Mouse (Mus musculus) neural tube, embryonic 13.5 days (tissue): Measurements from ENCODE around the gene Atp2b1. TPM values are rescaled to one million over a fixed set of nuclear protein-coding genes. Genes with fewer than 3 reads are reported as not detected.
A peak's percentile ranks its signal among the peaks of the same experiment; 100 is the strongest.

Source experiments
- ATAC-seq: fragments of 200-750 bp; cut with Nextera tagmentation; 2 replicates; pipeline ENCODE4 v1.8.0; 2017; ENCODE audit warnings: low read depth, mild to moderate bottlenecking, moderate TSS enrichment, moderate library complexity
- H3K27ac ChIP-seq: fragments of 300-500 bp; sonication (generic); replicated peaks from 2 replicates; pipeline ENCODE4 v1.5.1; 2015; ENCODE audit warnings: moderate library complexity, mild to moderate bottlenecking, inconsistent platforms
- H3K27me3 ChIP-seq: fragments of 300-500 bp; sonication (generic); 2 replicates; pipeline ENCODE4 v1.6.1; 2015; ENCODE audit warnings: mild to moderate bottlenecking, inconsistent platforms
- H3K36me3 ChIP-seq: fragments of 300-500 bp; sonication (generic); 2 replicates; pipeline ENCODE4 v1.6.1; 2015; ENCODE audit warnings: mild to moderate bottlenecking, inconsistent platforms
- H3K4me1 ChIP-seq: fragments of 300-500 bp; sonication (generic); replicated peaks from 2 replicates; pipeline ENCODE4 v1.6.1; 2015; ENCODE audit warnings: inconsistent platforms
- H3K4me2 ChIP-seq: fragments of 300-500 bp; sonication (generic); 2 replicates; pipeline ENCODE4 v1.6.1; 2015; ENCODE audit warnings: inconsistent platforms, mild to moderate bottlenecking, moderate library complexity
- H3K4me3 ChIP-seq: fragments of 300-500 bp; sonication (generic); 2 replicates; pipeline ENCODE4 v1.5.1; 2015; ENCODE audit warnings: mild to moderate bottlenecking, inconsistent platforms
- H3K9ac ChIP-seq: fragments of 300-500 bp; sonication (generic); 2 replicates; pipeline ENCODE4 v1.6.1; 2015; ENCODE audit warnings: moderate library complexity, mild to moderate bottlenecking, inconsistent platforms
- H3K9me3 ChIP-seq: fragments of 300-500 bp; sonication (generic); 2 replicates; pipeline ENCODE4 v1.6.1; 2016; ENCODE audit warnings: inconsistent platforms
- WGBS: fragments of 180-500 bp; shearing (Covaris S2); methylation state at CpG from one replicate; pipeline ENCODE4 v1.1.7; 2015; 5-methylcytosine and 5-hydroxymethylcytosine counted together
- polyA plus RNA-seq: library from polyadenylated mRNA; unstranded; fragments of >200 nt; fragmentation: Nextera tagmentation; extraction: Ambion mirVana; gene quantifications from 2 replicates; pipeline ENCODE4 v1.2.1, GENCODE M21; 2015

Gene Atp2b1
- 269 and 285 TPM in 2 replicates for polyA plus RNA-seq

DNA sequence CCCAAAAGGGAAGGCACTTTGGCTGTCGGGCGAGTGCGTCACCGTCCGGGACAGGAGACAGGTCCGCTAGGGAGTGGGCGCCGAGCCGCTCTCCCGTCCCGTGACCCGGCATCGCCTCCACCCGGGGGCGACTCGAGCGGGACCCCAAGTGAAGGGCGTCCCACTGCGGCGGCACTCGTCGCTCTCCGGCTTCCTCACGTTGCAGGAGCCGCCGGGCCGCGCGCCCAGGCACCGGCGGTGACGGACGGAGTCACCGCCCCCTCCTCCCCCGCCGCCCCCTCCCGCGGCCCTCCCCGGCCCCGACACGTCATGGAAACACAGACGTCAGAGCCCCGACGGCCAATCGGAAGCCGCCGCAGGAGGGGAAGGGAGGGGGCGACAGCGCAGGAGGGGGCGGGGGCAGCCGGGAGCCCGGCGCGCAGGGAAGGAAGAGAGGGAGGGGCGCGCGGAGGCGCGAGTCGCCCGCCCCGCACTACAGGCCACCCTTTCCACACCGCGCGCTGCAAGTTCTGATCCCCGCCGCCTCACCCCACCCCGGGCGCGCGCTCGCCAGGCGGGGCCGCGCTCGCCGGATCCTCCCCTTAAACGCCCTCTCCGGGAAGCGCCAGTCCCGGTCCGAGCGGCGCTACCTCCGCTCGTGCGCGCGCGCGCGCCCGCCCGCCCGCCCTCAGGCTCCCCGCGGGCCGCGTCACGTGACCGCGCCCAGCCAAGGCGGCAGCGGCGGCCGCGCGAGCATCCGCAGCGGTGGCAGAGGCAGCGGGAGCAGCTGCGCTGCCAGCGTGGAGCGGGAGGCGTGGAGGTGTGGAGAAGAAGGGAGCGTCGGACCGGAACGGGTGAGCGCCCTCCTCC, at the start of gene Atp2b1:
Gene Atp2b1 (plus strand): TSS at position 446 of the 849 bp plus-strand sequence.
- H3K27me3 ChIP-seq, result no peaks in the 10 kb centered on the region
- under 1% methylated on average over 111 of the region's 120 CpGs for WGBS
- peak within 1 kb of the TSS; percentile 100 for H3K27ac ChIP-seq
- H3K4me1 ChIP-seq, result peaks cover 21% of the 10 kb centered on the region
- ATAC-seq, result peak; percentile 96
- no peaks in the 10 kb centered on the region for H3K9me3 ChIP-seq
- no peaks in the 10 kb centered on the region for H3K36me3 ChIP-seq
- H3K9ac ChIP-seq, result peak within 1 kb of the TSS; percentile 97
- peak within 1 kb of the TSS; percentile 93 for H3K4me2 ChIP-seq
- H3K4me3 ChIP-seq, result peak within 1 kb of the TSS; percentile 94

GRCm38 (mm10) chr10:98864851-98865250, 49.4 kb upstream of the Atp2b1 start:
- Histone ChIP-seq H3K27ac (no peak overlapping the region), H3K27me3 (no peaks in the 10 kb centered on the region), H3K4me2 (no peak overlapping the region), H3K9ac (no peak overlapping the region), H3K4me3 (no peak overlapping the region), H3K4me1 (no peaks in the 10 kb centered on the region), H3K36me3 (no peaks in the 10 kb centered on the region), H3K9me3 (no peaks in the 10 kb centered on the region)
- WGBS, result 86% methylated on average over 3 of the region's 3 CpGs
- ATAC-seq, result no peak

GRCm38 (mm10) chr10:98866836-98867370, 47.3 kb upstream of the Atp2b1 start:
- no peaks in the 10 kb centered on the region for H3K36me3 ChIP-seq
- no peak overlapping the region for H3K9ac ChIP-seq
- no peaks in the 10 kb centered on the region for H3K27me3 ChIP-seq
- H3K9me3 ChIP-seq, result no peaks in the 10 kb centered on the region
- ATAC-seq, result no peak
- H3K4me1 ChIP-seq, result no peaks in the 10 kb centered on the region
- no peak overlapping the region for H3K27ac ChIP-seq
- WGBS, result 95% methylated on average over 5 of the region's 5 CpGs
- no peak overlapping the region for H3K4me3 ChIP-seq
- no peak overlapping the region for H3K4me2 ChIP-seq

- H3K9ac ChIP-seq, result no peak overlapping the region
- 89% methylated on average over 4 of the region's 4 CpGs for WGBS
- H3K36me3 ChIP-seq, result no peaks in the 10 kb centered on the region
- H3K27me3 ChIP-seq, result no peaks in the 10 kb centered on the region
- no peak for ATAC-seq
- H3K4me1 ChIP-seq, result no peaks in the 10 kb centered on the region
- no peaks in the 10 kb centered on the region for H3K9me3 ChIP-seq
- H3K4me3 ChIP-seq, result no peak overlapping the region
- H3K4me2 ChIP-seq, result no peak overlapping the region
- H3K27ac ChIP-seq, result no peak overlapping the region
Observed at GRCm38 (mm10) chr10:98868351-98868908, 45.8 kb upstream of the Atp2b1 start.

- no peak overlapping the region for H3K4me3 ChIP-seq
- H3K36me3 ChIP-seq, result no peaks in the 10 kb centered on the region
- H3K4me1 ChIP-seq, result no peaks in the 10 kb centered on the region
- WGBS, result 72% methylated on average over 3 of the region's 3 CpGs
- no peak for ATAC-seq
- no peak overlapping the region for H3K27ac ChIP-seq
- no peak overlapping the region for H3K9ac ChIP-seq
- H3K9me3 ChIP-seq, result no peaks in the 10 kb centered on the region
- H3K4me2 ChIP-seq, result no peak overlapping the region
- no peaks in the 10 kb centered on the region for H3K27me3 ChIP-seq
Observed at GRCm38 (mm10) chr10:98877855-98878254, 36.4 kb upstream of the Atp2b1 start.

DNA sequence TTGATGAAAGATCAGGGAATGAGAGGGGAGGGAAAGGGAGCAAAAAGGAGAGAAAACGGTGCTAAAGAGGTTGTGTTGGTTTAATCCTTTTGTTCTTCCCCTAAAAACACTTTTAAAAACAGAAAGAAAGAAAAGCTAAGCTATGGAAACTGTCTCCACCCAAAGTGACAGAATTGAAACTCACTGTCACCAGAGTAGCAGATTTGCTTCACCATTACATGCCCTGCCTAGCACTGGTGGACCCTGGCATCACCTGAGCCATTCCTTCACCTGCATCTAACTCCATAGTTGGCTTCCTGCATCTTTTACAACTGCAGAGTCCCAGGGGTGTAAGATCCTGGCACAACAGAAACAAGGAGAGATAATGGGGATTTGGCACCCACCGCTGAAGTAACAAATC, 35.6 kb upstream of the Atp2b1 start:
- no peaks in the 10 kb centered on the region for H3K27me3 ChIP-seq
- H3K27ac ChIP-seq, result no peak overlapping the region
- 63% methylated on average over 2 of the region's 2 CpGs for WGBS
- no peak overlapping the region for H3K4me2 ChIP-seq
- H3K4me1 ChIP-seq, result no peaks in the 10 kb centered on the region
- no peaks in the 10 kb centered on the region for H3K9me3 ChIP-seq
- H3K4me3 ChIP-seq, result no peak overlapping the region
- no peak overlapping the region for H3K9ac ChIP-seq
- H3K36me3 ChIP-seq, result no peaks in the 10 kb centered on the region
- no peak for ATAC-seq

DNA sequence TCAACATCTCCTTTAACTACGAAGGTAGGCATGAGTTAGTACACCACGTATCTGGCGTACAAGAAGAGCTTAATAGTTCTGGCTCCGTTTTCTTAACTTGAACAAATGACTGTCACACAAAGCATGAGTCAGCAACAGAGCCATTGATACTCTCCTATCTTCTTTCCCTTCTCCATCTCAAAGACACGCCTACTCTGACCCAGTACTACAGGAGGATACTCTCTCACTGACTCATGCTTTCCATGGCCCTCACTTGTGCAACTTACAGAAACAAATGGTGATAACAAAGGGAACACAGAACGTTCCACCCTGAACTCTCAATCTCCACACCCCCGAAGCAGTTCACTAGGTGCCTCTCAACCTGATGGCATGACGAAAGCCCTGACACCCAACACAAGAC, 34.1 kb upstream of the Atp2b1 start:
- ATAC-seq, result no peak
- Histone ChIP-seq H3K27me3 (no peaks in the 10 kb centered on the region), H3K4me1 (no peaks in the 10 kb centered on the region), H3K9me3 (no peaks in the 10 kb centered on the region), H3K9ac (no peak overlapping the region), H3K4me2 (no peak overlapping the region), H3K36me3 (no peaks in the 10 kb centered on the region), H3K27ac (no peak overlapping the region), H3K4me3 (no peak overlapping the region)
- WGBS, result 91% methylated on average over 8 of the region's 8 CpGs

DNA sequence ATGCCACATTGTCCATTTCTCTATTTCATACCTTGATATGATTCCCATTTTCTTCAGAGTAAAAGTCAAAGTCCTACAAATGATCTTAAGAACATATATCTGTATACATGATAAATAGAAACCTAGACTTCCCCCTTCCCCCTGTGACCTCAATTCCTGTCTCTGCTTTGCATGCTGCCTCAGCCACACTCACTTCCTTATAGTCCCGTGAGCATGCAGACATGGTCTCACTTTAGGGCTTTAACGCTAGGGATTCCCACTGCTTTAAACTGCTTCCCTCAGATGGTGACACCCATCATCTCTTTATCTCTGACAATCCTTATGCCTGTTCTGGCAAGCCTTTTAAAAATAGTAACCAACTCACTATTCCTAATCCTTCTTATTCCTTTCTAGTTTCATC, 33.5 kb upstream of the Atp2b1 start:
- H3K36me3 ChIP-seq, result no peaks in the 10 kb centered on the region
- no peak for ATAC-seq
- H3K4me3 ChIP-seq, result no peak overlapping the region
- H3K4me2 ChIP-seq, result no peak overlapping the region
- H3K9ac ChIP-seq, result no peak overlapping the region
- no peaks in the 10 kb centered on the region for H3K4me1 ChIP-seq
- WGBS, result 83% methylated on average over 2 of the region's 2 CpGs
- no peaks in the 10 kb centered on the region for H3K9me3 ChIP-seq
- no peak overlapping the region for H3K27ac ChIP-seq
- no peaks in the 10 kb centered on the region for H3K27me3 ChIP-seq

- ATAC-seq, result no peak
- no peak overlapping the region for H3K27ac ChIP-seq
- H3K4me3 ChIP-seq, result no peak overlapping the region
- H3K4me1 ChIP-seq, result no peaks in the 10 kb centered on the region
- no peak overlapping the region for H3K4me2 ChIP-seq
- H3K27me3 ChIP-seq, result no peaks in the 10 kb centered on the region
- no peaks in the 10 kb centered on the region for H3K36me3 ChIP-seq
- H3K9me3 ChIP-seq, result no peaks in the 10 kb centered on the region
- no peak overlapping the region for H3K9ac ChIP-seq
- 92% methylated on average over 6 of the region's 6 CpGs for whole genome bisulfite sequencing
Observed at GRCm38 (mm10) chr10:98881492-98881891, 32.7 kb upstream of the Atp2b1 start.

- Histone ChIP-seq H3K27me3 (no peaks in the 10 kb centered on the region), H3K4me3 (no peak overlapping the region), H3K27ac (no peak overlapping the region), H3K36me3 (no peaks in the 10 kb centered on the region), H3K9ac (no peak overlapping the region), H3K4me1 (no peaks in the 10 kb centered on the region), H3K9me3 (no peaks in the 10 kb centered on the region), H3K4me2 (no peak overlapping the region)
- no peak for ATAC-seq
- WGBS, result 83% methylated on average over 5 of the region's 5 CpGs
Observed at GRCm38 (mm10) chr10:98882587-98882986, 31.6 kb upstream of the Atp2b1 start.

- H3K9ac ChIP-seq, result no peak overlapping the region
- H3K4me2 ChIP-seq, result no peak overlapping the region
- H3K36me3 ChIP-seq, result no peaks in the 10 kb centered on the region
- H3K27ac ChIP-seq, result no peak overlapping the region
- H3K4me3 ChIP-seq, result no peak overlapping the region
- no peaks in the 10 kb centered on the region for H3K9me3 ChIP-seq
- H3K27me3 ChIP-seq, result no peaks in the 10 kb centered on the region
- no peaks in the 10 kb centered on the region for H3K4me1 ChIP-seq
- ATAC-seq, result no peak
- 85% methylated on average over 2 of the region's 2 CpGs for WGBS
Observed at GRCm38 (mm10) chr10:98884445-98884844, 29.8 kb upstream of the Atp2b1 start.

DNA sequence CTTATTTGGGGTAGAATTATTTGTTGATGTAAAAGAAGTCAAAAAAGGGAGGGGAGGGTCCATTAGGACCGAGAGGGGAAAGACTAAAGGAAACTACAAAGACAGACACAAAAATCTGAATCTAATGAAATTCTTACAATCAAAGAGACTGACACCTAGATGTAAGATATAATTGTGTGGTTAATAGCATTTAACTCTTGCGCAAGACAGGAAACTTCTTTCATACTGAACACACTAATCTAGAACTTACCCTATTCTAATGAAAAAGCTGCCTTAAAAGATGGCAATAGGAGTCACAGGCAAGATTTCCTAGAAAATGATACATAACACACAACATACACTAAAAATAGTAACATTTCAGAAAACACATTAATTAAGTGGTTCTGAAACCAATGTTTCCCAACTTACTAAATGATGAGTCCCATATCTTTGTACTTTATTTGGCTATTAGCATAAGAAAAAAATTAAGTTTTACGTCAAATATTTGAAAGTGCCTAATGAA, 27.4 kb upstream of the Atp2b1 start:
- H3K36me3 ChIP-seq, result no peaks in the 10 kb centered on the region
- no peaks in the 10 kb centered on the region for H3K27me3 ChIP-seq
- H3K4me2 ChIP-seq, result no peak overlapping the region
- 90% methylated on average over 3 of the region's 3 CpGs for WGBS
- H3K9me3 ChIP-seq, result no peaks in the 10 kb centered on the region; the same call in 1 of the 2 replicates
- H3K27ac ChIP-seq, result no peak overlapping the region
- H3K4me1 ChIP-seq, result no peaks in the 10 kb centered on the region
- no peak for ATAC-seq
- no peak overlapping the region for H3K4me3 ChIP-seq
- H3K9ac ChIP-seq, result no peak overlapping the region
